Mouse (Mus musculus): ENCODE data around the gene Serp2. TPM values are rescaled to one million over a fixed set of nuclear protein-coding genes. Genes with fewer than 3 reads are reported as not detected.
A peak's percentile ranks its signal among the peaks of the same experiment; 100 is the strongest.

Serp2 gene
- 100 to 1,000 TPM; 170 to 173 TPM for total RNA-seq (2021)

GRCm38 (mm10) chr14:76556852-76557208, at the start of gene Serp2:
Gene Serp2 (minus strand): TSS chr14:76556889.
- intact Hi-C loops (cut with DNase I): loop anchor here (5.0 to 10.0 kb wide), 3 partner anchors 50 to 320 kb away; no protein-coding TSS in a partner anchor
- no peak for DNase-seq (ENCODE audit: extremely low spot score in 1 of 2, low spot score in 2 of 2)

- intact Hi-C loops (cut with DNase I): no loop called here
- no peak for DNase-seq (ENCODE audit: extremely low spot score in 1 of 2, low spot score in 2 of 2)
Observed at GRCm38 (mm10) chr14:76605931-76606534, 49.3 kb upstream of the Serp2 start.

GRCm38 (mm10) chr14:76604012-76604411, 47.3 kb upstream of the Serp2 start:
- no peak for DNase-seq (ENCODE audit: extremely low spot score in 1 of 2, low spot score in 2 of 2)
- intact Hi-C loops (cut with DNase I): no loop called here

- DNase-seq (ENCODE audit: extremely low spot score in 1 of 2, low spot score in 2 of 2): no peak
- intact Hi-C loops (cut with DNase I): no loop called here
Observed at GRCm38 (mm10) chr14:76601654-76602053, 45.0 kb upstream of the Serp2 start.

GRCm38 (mm10) chr14:76600391-76600790, 43.7 kb upstream of the Serp2 start:
- intact Hi-C loops (cut with DNase I): no loop called here
- no peak for DNase-seq (ENCODE audit: extremely low spot score in 1 of 2, low spot score in 2 of 2)

GRCm38 (mm10) chr14:76599706-76600105, 43.0 kb upstream of the Serp2 start:
- intact Hi-C loops (cut with DNase I): no loop called here
- no peak for DNase-seq (ENCODE audit: extremely low spot score in 1 of 2, low spot score in 2 of 2)

GRCm38 (mm10) chr14:76598518-76599216, 42.0 kb upstream of the Serp2 start:
- peak in 1 of 2 experiments; percentile 66 for DNase-seq (ENCODE audit: extremely low spot score in 1 of 2, low spot score in 2 of 2)
- intact Hi-C loops (cut with DNase I): no loop called here

- DNase-seq (ENCODE audit: extremely low spot score in 1 of 2, low spot score in 2 of 2): no peak
- intact Hi-C loops (cut with DNase I): no loop called here
Observed at GRCm38 (mm10) chr14:76597751-76598150, 41.1 kb upstream of the Serp2 start.

GRCm38 (mm10) chr14:76595048-76595859, 38.6 kb upstream of the Serp2 start:
- DNase-seq (ENCODE audit: extremely low spot score in 1 of 2, low spot score in 2 of 2): peak in 1 of 2 experiments; percentile 65
- intact Hi-C loops (cut with DNase I): no loop called here

- no peak for DNase-seq (ENCODE audit: extremely low spot score in 1 of 2, low spot score in 2 of 2)
- intact Hi-C loops (cut with DNase I): no loop called here
Observed at GRCm38 (mm10) chr14:76594351-76594885, 37.7 kb upstream of the Serp2 start.

- no peak for DNase-seq (ENCODE audit: extremely low spot score in 1 of 2, low spot score in 2 of 2)
- intact Hi-C loops (cut with DNase I): no loop called here
Observed at GRCm38 (mm10) chr14:76593630-76594193, 37.0 kb upstream of the Serp2 start.

- intact Hi-C loops (cut with DNase I): no loop called here
- no peak for DNase-seq (ENCODE audit: extremely low spot score in 1 of 2, low spot score in 2 of 2)
Observed at GRCm38 (mm10) chr14:76592721-76593120, 36.0 kb upstream of the Serp2 start.

- no peak for DNase-seq (ENCODE audit: extremely low spot score in 1 of 2, low spot score in 2 of 2)
- intact Hi-C loops (cut with DNase I): no loop called here
Observed at GRCm38 (mm10) chr14:76592090-76592489, 35.4 kb upstream of the Serp2 start.

- intact Hi-C loops (cut with DNase I): no loop called here
- DNase-seq (ENCODE audit: extremely low spot score in 1 of 2, low spot score in 2 of 2): no peak
Observed at GRCm38 (mm10) chr14:76590134-76590533, 33.4 kb upstream of the Serp2 start.

- DNase-seq (ENCODE audit: extremely low spot score in 1 of 2, low spot score in 2 of 2): no peak
- intact Hi-C loops (cut with DNase I): no loop called here
Observed at GRCm38 (mm10) chr14:76589671-76590070, 33.0 kb upstream of the Serp2 start.

GRCm38 (mm10) chr14:76585831-76586405, 29.2 kb upstream of the Serp2 start:
- no peak for DNase-seq (ENCODE audit: extremely low spot score in 1 of 2, low spot score in 2 of 2)
- intact Hi-C loops (cut with DNase I): no loop called here

GRCm38 (mm10) chr14:76583985-76584384, 27.3 kb upstream of the Serp2 start:
- no peak for DNase-seq (ENCODE audit: extremely low spot score in 1 of 2, low spot score in 2 of 2)
- intact Hi-C loops (cut with DNase I): no loop called here

- no peak for DNase-seq (ENCODE audit: extremely low spot score in 1 of 2, low spot score in 2 of 2)
- intact Hi-C loops (cut with DNase I): no loop called here
Observed at GRCm38 (mm10) chr14:76581974-76582922, 25.6 kb upstream of the Serp2 start.

All from left cerebral cortex, postnatal 10 days (tissue).